Mouse (Mus musculus) large intestine, adult 2 months (tissue): ENCODE results near the gene Kdm2b. TPM values are rescaled to one million over a fixed set of nuclear protein-coding genes. Genes with fewer than 3 reads are reported as not detected.
"Not testable (repeated sequence)": the region's sequence is repeated elsewhere in the genome, so short reads cannot be mapped to it uniquely, and the experiment has no call there.

ENCODE experiments used
- DNase-seq: peaks from one replicate; pipeline ENCODE4 v3.0.0-alpha.2; 2012; ENCODE audit warnings: low read depth, low spot score
- WGBS: fragments of 180-500 bp; shearing (Covaris S2); methylation state at CpG from one replicate; pipeline ENCODE4 v1.1.7; 2018; 5-methylcytosine and 5-hydroxymethylcytosine counted together
- polyA plus RNA-seq: library from polyadenylated mRNA; depleted of rRNA; stranded (reverse); fragments of >200 nt; gene quantifications from 2 replicates; pipeline ENCODE4 v1.2.3, GENCODE M21; 2012

Gene Kdm2b
- polyA plus RNA-seq, 1 experiment, result 12.1 TPM

DNA sequence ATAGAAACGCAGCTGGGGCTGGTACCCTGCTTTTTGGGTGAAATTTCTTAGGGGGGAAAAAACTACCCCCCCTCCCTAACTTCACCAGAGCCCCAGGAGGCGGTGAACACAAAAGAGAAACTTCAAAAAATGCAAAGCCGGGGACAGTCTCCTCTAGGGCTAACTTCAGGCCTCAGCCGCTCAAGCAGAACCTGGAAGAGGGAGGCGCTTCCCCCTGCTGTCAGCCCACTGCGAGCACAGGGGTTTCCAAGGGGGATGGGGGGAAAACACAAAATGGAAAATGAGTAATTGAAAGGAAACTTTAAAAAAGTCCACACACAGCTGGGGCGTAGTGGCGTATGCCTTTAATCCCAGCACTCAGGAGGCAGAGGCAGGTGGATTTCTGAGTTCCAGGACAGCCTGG is 3.5 kb downstream of the Kdm2b start:
- 82% methylated on average over 8 of the region's 8 CpGs for WGBS
- no peak for DNase-seq

DNA sequence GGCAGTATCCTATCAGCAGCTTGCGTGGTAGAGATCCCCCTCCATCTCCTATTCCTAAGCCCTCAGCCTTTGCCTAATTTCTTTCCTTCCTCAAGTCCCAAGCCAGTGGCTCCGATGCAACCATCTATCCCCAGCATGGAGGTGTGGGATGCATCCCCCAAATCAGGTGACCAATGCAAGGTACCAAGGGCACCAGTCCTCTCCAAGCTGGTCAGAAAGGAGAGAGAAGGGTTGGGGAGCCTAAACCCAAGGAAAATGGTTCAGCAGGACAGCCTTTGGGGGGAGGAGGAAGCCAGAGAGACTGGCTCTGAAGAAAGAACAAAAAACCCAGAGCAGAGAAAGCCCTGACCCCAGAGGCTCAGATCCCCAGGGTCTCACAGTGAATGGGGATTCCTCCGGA is 4.3 kb downstream of the Kdm2b start:
- no peak for DNase-seq

DNA sequence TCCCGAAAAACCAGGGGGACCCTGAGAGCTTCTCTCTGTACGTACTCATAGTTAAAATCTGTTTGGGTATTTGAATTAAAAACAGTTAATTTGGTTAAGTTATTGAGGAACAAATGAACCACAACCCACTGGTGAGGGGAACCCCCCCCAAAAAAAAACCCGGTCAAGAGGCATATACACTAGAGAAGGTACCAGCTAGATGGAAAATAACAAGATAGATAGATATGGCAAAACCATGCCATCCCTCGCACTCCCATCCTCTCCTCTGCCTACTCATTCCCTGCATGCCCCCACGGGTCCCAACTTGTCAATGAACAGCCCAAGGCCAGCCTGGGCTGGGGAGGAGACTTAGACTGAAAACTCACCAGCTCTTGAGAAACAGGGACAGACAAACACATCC is 5.1 kb downstream of the Kdm2b start:
- WGBS, result 94% methylated on average over 5 of the region's 5 CpGs
- DNase-seq, result no peak

More for the DNA sequence above, 4.3 kb downstream of the Kdm2b start:
- WGBS, result 94% methylated on average over 3 of the region's 3 CpGs

DNA sequence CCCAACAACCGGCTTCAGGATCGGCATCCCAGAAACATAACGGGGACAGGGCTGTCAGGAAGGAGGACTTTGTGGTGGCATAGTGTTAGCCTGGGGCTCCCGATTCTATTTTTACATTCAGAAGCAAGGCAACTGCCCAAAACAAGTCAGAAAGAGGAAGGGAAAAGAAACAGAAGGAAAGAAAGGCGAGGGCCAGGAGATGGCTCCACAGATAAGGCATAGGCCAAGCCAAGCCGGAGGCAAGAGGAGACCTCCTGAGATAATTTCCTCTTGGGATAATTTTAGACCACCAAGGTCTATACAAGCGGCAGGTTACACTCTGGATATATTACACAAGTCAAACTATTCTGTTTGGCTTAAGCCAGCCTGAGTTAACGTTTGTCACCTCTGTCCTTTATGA is 10.7 kb downstream of the Kdm2b start:
- 73% methylated on average over 8 of the region's 8 CpGs for WGBS
- DNase-seq, result no peak

DNA sequence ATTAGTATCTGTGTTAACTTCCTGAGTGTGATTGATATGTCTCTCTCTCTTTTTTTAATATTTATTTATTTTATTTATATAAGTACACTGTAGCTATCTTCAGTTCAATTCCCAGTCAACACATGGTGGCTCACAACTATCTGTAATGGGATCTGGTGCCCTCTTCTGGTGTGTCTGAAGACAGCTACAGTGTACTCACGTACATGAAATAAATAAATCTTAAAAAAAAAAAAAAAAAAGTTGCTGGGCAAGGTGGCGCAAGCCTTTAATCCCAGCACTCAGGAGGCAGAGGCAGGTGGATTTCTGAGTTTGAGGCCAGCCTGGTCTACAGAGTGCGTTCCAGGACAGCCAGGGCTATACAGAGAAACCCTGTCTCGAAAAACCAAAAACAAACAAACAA is 14.9 kb downstream of the Kdm2b start:
- not testable (repeated sequence) for DNase-seq
- WGBS, result 95% methylated on average over 4 of the region's 4 CpGs

DNA sequence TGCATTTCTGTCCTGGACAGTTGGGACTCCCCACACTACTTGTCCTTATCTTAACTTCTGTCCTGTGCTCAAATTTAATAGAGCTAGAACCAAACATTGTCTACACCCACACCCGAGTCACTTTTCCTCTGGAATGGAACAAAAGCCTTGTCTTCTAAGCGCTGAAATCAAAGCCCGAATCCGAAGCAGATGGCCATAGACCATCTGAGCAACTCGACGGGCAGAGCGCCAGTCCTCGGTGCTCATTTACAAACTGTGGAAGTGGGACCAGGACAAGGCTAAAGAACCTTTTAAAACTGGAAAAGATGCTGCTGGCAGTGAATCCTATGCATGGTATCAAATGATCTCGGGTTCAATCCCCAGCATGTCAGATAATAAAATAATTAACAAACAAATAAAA is 17.5 kb downstream of the Kdm2b start:
- WGBS, result 65% methylated on average over 9 of the region's 9 CpGs
- DNase-seq, result no peak

DNA sequence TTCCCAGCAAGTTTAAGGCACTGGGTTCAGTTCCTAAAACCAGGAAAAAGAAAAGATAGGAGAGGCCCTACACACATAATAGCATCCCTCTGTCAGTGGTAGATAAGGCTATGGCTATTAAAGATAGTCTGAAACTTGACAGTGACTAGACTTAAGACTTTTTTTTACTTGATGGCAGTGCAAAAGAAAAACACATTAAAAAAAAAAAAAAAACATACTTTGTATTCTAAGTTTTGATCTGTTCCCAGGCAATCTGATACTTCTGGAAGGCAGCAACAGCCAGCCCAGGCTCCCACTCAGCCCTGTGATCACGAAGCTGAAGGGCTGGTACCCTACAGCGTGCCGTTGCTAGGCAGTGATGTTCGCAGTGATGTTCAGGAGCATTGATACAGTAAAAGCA is 18.2 kb downstream of the Kdm2b start:
- WGBS, result 92% methylated on average over 4 of the region's 4 CpGs
- DNase-seq, result no peak

DNA sequence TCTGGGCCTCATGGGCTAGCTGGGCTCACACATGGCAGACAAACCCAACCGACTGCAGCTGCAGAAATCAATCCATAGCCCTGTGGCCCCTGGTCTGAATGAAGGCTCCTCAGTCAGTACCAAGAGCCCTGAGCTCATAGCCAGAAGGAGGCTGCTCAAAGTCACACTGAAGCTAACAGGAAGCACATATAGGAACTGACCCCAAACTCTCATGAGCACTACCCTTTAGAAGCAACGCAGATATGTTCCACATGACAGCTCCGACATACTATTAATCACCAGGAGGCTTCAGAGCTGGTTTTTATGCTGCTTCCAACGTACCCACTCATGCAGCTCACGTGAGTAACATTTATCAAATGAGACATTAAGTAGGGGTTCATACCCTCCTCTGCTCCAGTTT is 19.6 kb downstream of the Kdm2b start:
- WGBS, result 89% methylated on average over 5 of the region's 5 CpGs
- DNase-seq, result no peak

DNA sequence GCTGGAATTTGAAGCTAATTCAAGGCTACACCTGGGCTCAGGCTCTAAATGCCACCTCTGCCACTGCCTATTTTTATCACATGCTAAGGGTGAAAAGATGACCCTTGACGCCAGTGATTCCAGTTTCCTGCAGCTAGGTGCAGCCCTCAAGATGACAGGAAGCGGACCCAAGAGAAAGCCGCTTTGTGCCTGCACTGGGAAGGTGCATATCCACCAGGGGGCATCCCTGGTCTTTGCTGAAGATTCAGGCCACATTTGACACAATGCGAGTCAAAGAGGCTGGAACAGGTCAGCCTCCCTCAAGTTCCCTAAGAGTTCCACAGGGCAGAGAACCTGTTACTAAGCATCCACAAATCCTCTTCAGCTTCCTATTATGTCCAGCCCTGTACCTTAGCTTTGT is 21.3 kb downstream of the Kdm2b start:
- WGBS, result 21% methylated on average over 4 of the region's 4 CpGs
- no peak for DNase-seq

DNA sequence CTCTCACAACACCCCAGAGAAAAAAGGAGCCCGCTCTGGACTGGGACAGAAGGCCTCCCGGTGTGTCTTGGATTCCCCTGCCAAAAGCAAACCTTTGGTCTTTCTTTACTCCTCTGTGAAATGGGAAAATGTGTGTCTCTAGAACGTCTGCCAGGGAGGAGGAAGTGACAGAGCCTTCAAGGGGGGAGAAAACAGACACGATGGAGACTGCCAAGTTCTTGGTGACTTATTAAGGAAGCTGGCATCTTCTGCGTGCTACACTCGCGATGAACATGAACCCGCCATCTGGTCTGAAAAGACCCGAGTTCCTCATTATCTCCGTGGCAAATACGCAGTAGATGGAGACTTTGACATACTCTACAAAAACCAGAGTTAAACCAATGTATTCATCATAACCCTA is 24.2 kb downstream of the Kdm2b start:
- 40% methylated on average over 11 of the region's 11 CpGs for WGBS

DNA sequence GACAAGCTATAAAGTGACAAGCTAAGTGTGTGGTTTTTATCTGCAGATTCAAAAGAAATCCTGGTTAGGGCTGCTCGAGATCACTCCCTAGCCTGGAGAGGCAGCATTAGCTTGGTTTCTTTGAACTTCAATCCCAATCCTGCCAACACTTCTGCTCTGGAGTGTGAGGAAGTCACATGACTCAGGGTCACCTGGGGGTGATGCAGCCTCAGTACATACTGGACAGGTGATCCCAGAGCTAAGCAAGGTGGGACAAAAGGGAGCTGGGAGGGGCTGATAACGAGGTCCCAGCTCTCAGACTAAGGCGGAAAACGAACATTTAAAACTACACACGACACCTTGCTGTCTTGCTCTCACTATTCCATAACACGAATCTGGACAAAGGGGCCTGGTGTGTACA is 24.8 kb downstream of the Kdm2b start:
- no peak for DNase-seq
- WGBS, result 62% methylated on average over 6 of the region's 6 CpGs

More for the DNA sequence above, 24.2 kb downstream of the Kdm2b start:
- DNase-seq, result no peak

DNA sequence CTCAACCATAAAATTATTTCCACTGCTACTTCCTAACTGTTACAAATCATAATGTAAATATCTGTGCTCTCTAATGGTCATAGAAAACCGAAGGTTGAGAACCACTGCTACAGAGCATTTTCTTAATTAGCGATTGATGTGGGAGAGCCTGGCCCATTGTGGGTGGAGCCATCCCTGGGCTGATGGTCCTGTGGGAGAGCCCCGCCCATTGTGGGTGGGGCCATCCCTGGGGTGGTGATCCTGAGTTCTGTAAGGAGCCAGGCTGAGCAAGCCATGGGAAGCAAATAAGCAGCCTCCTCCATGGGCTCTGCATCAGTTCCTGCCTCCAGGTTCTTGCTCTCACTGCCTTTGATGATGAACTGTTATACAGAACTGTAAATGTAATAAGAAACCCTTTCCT is 27.7 kb downstream of the Kdm2b start:
- 41% methylated on average over 3 of the region's 3 CpGs for WGBS
- no peak for DNase-seq

DNA sequence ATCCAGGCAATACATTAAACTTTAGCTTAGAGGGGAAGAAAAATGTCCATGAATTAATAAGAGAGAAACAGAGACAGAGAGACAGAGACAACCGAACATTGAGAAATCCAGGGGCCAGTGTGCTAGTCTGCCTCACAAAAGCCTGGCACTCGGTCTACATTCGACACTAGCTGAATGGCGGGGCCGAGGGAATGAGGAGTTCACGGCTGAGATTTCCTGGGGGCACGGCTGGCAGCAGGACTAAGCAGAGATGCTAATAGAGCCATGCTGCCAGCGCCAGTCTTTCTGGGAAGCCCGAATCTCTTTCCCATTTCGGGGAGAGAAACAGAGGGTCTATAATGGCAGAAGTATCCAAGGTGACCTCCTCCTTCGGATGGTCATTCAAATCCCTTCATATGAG is 30.2 kb downstream of the Kdm2b start:
- WGBS, result 92% methylated on average over 11 of the region's 11 CpGs
- DNase-seq, result no peak

DNA sequence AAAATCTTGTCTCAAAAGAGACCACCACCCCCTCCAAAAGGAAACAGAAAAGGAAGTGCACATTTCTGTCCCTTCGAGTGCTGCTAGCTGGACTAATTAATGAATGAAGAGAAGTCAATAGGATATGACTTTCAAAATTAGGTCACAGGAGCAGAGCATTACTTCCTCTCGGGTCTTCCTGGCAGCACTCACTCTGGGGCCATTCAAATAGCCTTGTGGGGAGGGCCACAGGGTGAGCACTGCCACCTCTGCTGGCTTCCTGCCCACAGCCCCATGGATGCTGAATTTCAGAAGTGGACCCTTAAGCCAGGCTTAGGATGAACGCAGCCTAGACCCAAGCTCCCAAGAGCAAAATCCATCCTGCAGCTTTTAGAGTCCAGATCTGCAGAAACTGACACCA is 33.6 kb downstream of the Kdm2b start:
- no peak for DNase-seq
- 71% methylated on average over 3 of the region's 3 CpGs for WGBS

DNA sequence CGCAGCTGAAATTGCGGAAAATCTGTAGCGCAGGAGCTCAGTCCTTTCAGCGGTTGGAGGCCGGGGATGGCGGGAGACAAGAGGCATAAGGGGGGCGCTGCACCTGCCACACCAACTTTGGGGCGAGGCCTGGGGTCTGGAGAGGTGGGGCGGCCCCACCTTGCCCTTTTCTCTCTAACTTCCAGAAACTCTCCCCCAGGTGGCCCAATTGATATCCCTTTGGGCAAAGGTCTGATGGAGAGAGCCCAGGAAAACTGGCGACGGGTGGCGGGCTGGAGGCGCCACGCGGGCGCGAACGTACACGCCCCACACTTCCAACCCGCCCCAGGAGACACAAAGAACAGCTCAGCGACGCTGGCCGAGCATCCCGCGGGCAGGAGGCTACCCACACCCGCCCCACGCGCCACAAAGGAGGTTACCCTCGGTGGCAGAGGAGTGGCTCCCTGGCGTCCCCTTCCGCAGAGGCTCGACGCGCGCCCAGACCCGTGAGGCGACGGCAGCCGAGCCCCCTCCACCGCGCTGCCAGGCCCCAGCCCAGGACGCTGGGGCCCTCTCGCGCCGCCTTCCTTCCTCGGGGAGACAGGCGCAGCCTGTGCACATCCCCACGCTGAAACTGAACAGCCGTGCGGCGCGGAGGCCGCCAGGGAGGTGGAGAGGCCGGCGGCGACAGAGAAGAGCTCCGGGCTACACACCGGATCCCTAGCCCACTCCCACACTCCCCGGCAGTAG is 37.5 kb downstream of the Kdm2b start:
- DNase-seq, result no peak
- 6% methylated on average over 59 of the region's 59 CpGs for WGBS

DNA sequence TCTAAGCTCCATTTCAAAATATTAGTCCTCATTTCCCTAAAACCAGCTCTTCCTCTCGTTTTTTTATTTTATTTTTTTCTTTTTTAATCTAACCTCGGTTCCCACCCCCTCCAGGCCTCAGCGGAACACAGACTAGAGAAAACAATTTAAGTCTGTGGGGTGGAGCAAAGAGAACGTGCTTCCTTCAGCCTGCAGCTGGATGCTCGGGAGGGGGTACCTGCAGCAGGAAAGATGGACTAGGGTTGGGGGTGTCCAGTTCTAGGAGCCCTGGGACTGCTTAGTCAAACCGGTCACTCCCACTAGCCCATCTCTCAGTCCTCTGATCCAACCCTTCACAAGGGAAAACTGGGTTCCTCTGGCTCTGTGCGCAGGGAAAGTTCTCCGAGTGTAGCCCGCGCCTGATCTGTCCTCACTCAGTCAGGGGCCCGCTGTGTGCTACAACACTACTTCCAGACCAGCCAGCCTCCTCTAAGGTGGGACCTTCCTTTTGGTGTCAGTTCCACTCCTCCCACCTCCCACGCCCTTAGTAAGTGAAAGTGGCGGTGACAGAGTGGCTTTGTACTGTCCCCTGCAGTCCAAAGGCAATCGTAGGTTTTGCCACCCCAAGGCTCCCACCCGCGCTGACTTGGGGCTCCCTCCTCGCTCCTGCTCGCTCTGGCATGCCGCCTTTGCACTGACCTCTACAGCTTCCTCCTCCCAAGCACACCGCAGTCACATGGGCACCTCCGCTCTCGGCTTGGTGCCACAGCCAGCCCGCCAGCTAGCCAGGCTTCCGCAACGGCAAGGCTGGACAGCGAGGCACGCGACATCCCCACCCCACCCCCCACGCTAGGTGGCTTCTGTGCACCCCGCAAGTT is 38.3 kb downstream of the Kdm2b start:
- WGBS, result 14% methylated on average over 30 of the region's 30 CpGs
- DNase-seq, result no peak

DNA sequence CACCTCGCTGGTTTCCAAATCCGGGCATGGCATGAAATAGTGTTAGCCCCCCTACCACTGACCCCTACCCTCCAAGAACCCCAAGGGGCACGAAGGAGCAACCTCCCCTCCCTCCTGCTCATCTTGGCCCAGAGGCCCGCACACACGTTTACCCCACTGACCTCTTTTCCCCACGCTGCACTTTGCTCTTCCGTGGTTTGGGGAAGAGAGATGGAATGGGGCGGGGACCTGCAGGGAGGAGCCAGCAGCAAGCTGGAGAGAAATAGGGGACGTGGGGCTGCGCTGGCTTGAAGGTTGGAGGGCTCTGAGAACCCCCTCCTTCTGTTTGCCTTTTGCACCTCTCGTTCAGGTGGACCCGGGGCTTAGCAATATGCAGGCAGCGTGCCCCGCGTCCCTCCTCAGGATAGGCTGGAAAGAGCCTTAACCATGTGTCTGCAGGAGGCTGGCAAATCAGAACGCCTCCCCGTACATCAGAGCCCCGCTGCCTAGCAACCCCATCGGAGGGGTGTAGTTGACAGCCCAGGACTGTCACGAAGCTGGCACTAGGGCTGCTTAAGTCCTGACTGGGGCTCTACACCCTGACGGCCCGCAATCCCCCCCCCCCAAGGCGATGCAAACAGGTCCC is 39.2 kb downstream of the Kdm2b start:
- DNase-seq, result no peak

DNA sequence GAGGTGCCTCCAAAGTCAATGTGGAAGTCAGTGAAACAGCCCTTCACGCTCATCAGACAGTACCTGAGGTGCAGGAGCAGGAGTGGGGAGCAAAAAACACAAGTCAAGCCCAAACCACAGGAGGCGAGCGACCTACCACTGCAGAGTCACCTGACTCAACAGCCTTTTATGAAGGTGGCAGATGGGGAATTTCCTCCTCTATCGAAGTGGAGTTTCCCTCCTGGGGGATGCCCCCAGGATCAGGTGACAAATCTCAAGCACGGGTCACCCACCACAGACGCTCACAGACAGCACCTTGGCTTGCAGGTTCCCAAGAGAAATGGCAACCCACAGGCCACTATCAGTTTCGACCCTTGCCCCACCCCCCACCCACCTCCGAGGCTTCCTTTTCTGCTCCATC is 40.5 kb downstream of the Kdm2b start:
- no peak for DNase-seq
- WGBS, result 89% methylated on average over 8 of the region's 8 CpGs

More for the DNA sequence above, 39.2 kb downstream of the Kdm2b start:
- 25% methylated on average over 23 of the region's 23 CpGs for WGBS

DNA sequence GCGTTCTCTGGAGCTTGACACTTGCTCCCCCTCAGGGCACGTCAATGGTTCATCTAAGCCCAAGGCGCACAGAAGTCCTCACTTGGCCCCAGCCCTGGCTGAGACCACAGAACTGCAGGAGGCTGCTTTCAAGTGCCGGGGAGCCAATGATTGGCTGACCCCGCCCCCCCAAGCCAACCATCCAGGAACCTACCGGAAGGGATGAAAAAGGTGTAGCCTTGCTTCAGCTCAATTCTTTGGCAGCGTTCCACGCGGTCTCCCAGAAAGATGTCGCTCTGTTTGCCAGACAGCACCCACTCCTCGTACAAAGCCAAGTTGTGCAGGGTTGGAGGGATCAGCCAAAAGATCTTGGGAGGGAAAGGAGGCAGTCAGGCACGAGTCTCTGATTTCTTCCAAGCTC is 42.1 kb downstream of the Kdm2b start:
- 76% methylated on average over 12 of the region's 12 CpGs for WGBS
- DNase-seq, result no peak

DNA sequence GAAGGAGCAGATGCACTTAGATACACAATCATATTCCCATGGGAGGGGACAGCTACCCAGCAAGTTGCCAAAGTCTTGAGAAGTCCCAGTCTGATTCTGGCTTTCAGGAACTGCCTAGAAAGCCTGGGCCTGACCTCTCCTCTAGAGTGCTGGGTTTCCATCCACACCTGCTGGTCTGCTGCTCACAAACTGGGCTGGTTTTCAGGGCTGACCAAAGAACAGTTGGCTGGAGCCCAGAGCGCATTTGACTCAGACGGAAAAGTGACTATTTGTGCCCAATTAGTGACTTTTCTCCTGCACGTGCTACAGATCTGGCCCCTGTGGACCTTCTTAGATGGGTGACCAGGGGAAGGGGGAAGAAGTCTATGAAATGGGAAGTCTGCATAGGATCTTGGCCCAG is 50.9 kb downstream of the Kdm2b start:
- WGBS, result 48% methylated on average over 3 of the region's 3 CpGs
- no peak for DNase-seq
